Mouse (Mus musculus): ENCODE results near the gene Vapb. TPM values are rescaled to one million over a fixed set of nuclear protein-coding genes. Genes with fewer than 3 reads are reported as not detected.

Gene Vapb
- total RNA-seq, 2 experiments from 2014 or later = 121 to 132 TPM

- no peak for DNase-seq (ENCODE audit: low spot score in 2 of 2)
These were observed 52.9 kb downstream of the Vapb start for GRCm38 (mm10) chr2:173789945-173790804.

GRCm38 (mm10) chr2:173791904-173792757, 54.8 kb downstream of the Vapb start:
- no peak for DNase-seq (ENCODE audit: low spot score in 2 of 2)

- DNase-seq (ENCODE audit: low spot score in 2 of 2) = no peak
These were observed 56.7 kb downstream of the Vapb start for GRCm38 (mm10) chr2:173794018-173794417.

- DNase-seq (ENCODE audit: low spot score in 2 of 2) = no peak
These were observed 57.5 kb downstream of the Vapb start for GRCm38 (mm10) chr2:173794531-173795510.

- DNase-seq (ENCODE audit: low spot score in 2 of 2) = no peak
These were observed 58.7 kb downstream of the Vapb start for GRCm38 (mm10) chr2:173795801-173796673.

GRCm38 (mm10) chr2:173796674-173796963, 59.3 kb downstream of the Vapb start:
- no peak for DNase-seq (ENCODE audit: low spot score in 2 of 2)

- DNase-seq (ENCODE audit: low spot score in 2 of 2) = no peak
These were observed 62.2 kb downstream of the Vapb start for GRCm38 (mm10) chr2:173799513-173799912.

- no peak for DNase-seq (ENCODE audit: low spot score in 2 of 2)
These were observed 63.3 kb downstream of the Vapb start for GRCm38 (mm10) chr2:173800566-173800965.

- no peak for DNase-seq (ENCODE audit: low spot score in 2 of 2)
These were observed 64.1 kb downstream of the Vapb start for GRCm38 (mm10) chr2:173801405-173801876.

GRCm38 (mm10) chr2:173802176-173802575, 64.9 kb downstream of the Vapb start:
- DNase-seq (ENCODE audit: low spot score in 2 of 2) = no peak

GRCm38 (mm10) chr2:173802956-173803355, 65.6 kb downstream of the Vapb start:
- DNase-seq (ENCODE audit: low spot score in 2 of 2) = no peak

- DNase-seq (ENCODE audit: low spot score in 2 of 2) = no peak
These were observed 66.5 kb downstream of the Vapb start for GRCm38 (mm10) chr2:173803827-173804226.

- no peak for DNase-seq (ENCODE audit: low spot score in 2 of 2)
These were observed 69.3 kb downstream of the Vapb start for GRCm38 (mm10) chr2:173806621-173807020.

GRCm38 (mm10) chr2:173808942-173809341, 71.6 kb downstream of the Vapb start:
- DNase-seq (ENCODE audit: low spot score in 2 of 2) = no peak

- no peak for DNase-seq (ENCODE audit: low spot score in 2 of 2)
These were observed 72.9 kb downstream of the Vapb start for GRCm38 (mm10) chr2:173810036-173810850.

GRCm38 (mm10) chr2:173810851-173811130, 73.5 kb downstream of the Vapb start:
- DNase-seq (ENCODE audit: low spot score in 2 of 2) = no peak

- DNase-seq (ENCODE audit: low spot score in 2 of 2) = no peak
These were observed 74.5 kb downstream of the Vapb start for GRCm38 (mm10) chr2:173811850-173812249.

GRCm38 (mm10) chr2:173813071-173813470, 75.8 kb downstream of the Vapb start:
- no peak for DNase-seq (ENCODE audit: low spot score in 2 of 2)

- no peak for DNase-seq (ENCODE audit: low spot score in 2 of 2)
These were observed 89.0 kb downstream of the Vapb start for GRCm38 (mm10) chr2:173826287-173826686.

Data from left cerebral cortex, adult 18-20 months (tissue).